Mouse (Mus musculus) CH12.LX (cell line): Measurements from ENCODE around the gene Uqcrh. TPM values are rescaled to one million over a fixed set of nuclear protein-coding genes. Genes with fewer than 3 reads are reported as not detected.

Source experiments
- DNase-seq: peaks from one replicate; pipeline ENCODE4 v3.0.0-alpha.2; 2013; ENCODE audit errors: extremely low read depth
- H3K27ac ChIP-seq: 2 replicates; pipeline ENCODE4 v1.5.1; 2012; ENCODE audit warnings: low read depth, mild to moderate bottlenecking, control low read depth, moderate library complexity; ENCODE audit not compliant: insufficient read depth
- H3K27me3 ChIP-seq: replicated peaks from 2 replicates; pipeline ENCODE3; 2012; ENCODE audit warnings: inconsistent platforms
- H3K36me3 ChIP-seq, 2 experiments: replicated peaks in 1 of 2; 2 replicates each; pipeline versions ENCODE3 to v1.6.1; 2012; ENCODE audit warnings: inconsistent platforms in 1 of 2, low read length in 1 of 2, mild to moderate bottlenecking in 1 of 2, mixed read lengths in 1 of 2, moderate library complexity in 1 of 2; ENCODE audit not compliant: control insufficient read depth in 1 of 2, insufficient read depth in 1 of 2
- H3K4me1 ChIP-seq, 2 experiments: 2 replicates each; pipeline ENCODE4 v1.6.1; 2012; ENCODE audit warnings: inconsistent platforms in 1 of 2, moderate library complexity in 1 of 2; ENCODE audit not compliant: insufficient read depth in 2 of 2, control insufficient read depth in 1 of 2
- H3K4me2 ChIP-seq: 2 replicates; pipeline ENCODE4 v1.6.1; 2012; ENCODE audit warnings: low read depth, mild to moderate bottlenecking, control low read depth; ENCODE audit not compliant: poor library complexity, insufficient read depth, severe bottlenecking
- H3K4me3 ChIP-seq, 3 experiments: fragments of 150-350 bp in 1 of 3; sonication (generic) in 1 of 3; replicated peaks in 1 of 3; 2 replicates each; pipeline versions ENCODE3 to v1.5.1; 2011 to 2012; ENCODE audit warnings: low read depth in 2 of 3, low read length in 2 of 3, mild to moderate bottlenecking in 2 of 3, moderate library complexity in 2 of 3, control low read depth in 1 of 3, improper control_type of control experiment in 1 of 3, inconsistent platforms in 1 of 3, mixed read lengths in 1 of 3; ENCODE audit not compliant: poor library complexity in 1 of 3
- H3K79me2 ChIP-seq: replicated peaks from 2 replicates; pipeline ENCODE4 v1.6.1; 2012; ENCODE audit warnings: mild to moderate bottlenecking, moderate library complexity; ENCODE audit not compliant: control insufficient read depth, poor library complexity, insufficient read depth, severe bottlenecking; ENCODE audit errors: extremely low read depth
- H3K9ac ChIP-seq: 2 replicates; pipeline ENCODE4 v1.6.1; 2012; ENCODE audit warnings: low read depth, mild to moderate bottlenecking, control low read depth, moderate library complexity; ENCODE audit not compliant: insufficient read depth
- H3K9me3 ChIP-seq: replicated peaks from 2 replicates; pipeline ENCODE3; 2012; ENCODE audit warnings: low read length, inconsistent platforms, mixed read lengths
- CTCF ChIP-seq, 2 experiments: IDR thresholded peaks in 1 of 2; conservative IDR thresholded peaks in 1 of 2; 2 replicates each; pipeline ENCODE4 v1.5.1; 2011 to 2012; ENCODE audit warnings: low read depth in 2 of 2, low read length in 2 of 2, improper control_type of control experiment in 1 of 2, inconsistent platforms in 1 of 2, mild to moderate bottlenecking in 1 of 2, moderate library complexity in 1 of 2
- ETS1 ChIP-seq: conservative IDR thresholded peaks from 2 replicates; pipeline ENCODE4 v1.6.1; 2012; ENCODE audit warnings: low read depth, mild to moderate bottlenecking, inconsistent platforms, low read length, improper control_type of control experiment, moderate library complexity
- IRF4 ChIP-seq: IDR thresholded peaks from 2 replicates; pipeline ENCODE4 v1.6.1; 2014; ENCODE audit warnings: low read depth, mild to moderate bottlenecking, inconsistent platforms, low read length, improper control_type of control experiment
- JUND ChIP-seq: conservative IDR thresholded peaks from 2 replicates; pipeline ENCODE4 v1.6.1; 2011; ENCODE audit warnings: low read depth, low read length, improper control_type of control experiment
- MAZ ChIP-seq: IDR thresholded peaks from 2 replicates; pipeline ENCODE4 v1.6.1; 2012; ENCODE audit warnings: low read depth, mild to moderate bottlenecking, inconsistent platforms, low read length, improper control_type of control experiment, moderate library complexity
- MXI1 ChIP-seq: IDR thresholded peaks from 2 replicates; pipeline ENCODE4 v1.6.1; 2011; ENCODE audit warnings: mild to moderate bottlenecking, low read depth, low read length, improper control_type of control experiment
- NELFE ChIP-seq: IDR thresholded peaks from 2 replicates; pipeline ENCODE4 v1.6.1; 2011; ENCODE audit warnings: low read depth, low read length, improper control_type of control experiment
- PAX5 ChIP-seq: IDR thresholded peaks from 2 replicates; pipeline ENCODE4 v1.6.1; 2012; ENCODE audit warnings: low read length, inconsistent platforms, mixed read lengths
- POLR2A ChIP-seq: IDR thresholded peaks from 2 replicates; pipeline ENCODE4 v1.6.1; 2011; ENCODE audit warnings: low read depth, mild to moderate bottlenecking, improper control_type of control experiment, low read length
- POLR2AphosphoS2 ChIP-seq: IDR thresholded peaks from 2 replicates; pipeline ENCODE4 v1.6.1; 2011; ENCODE audit warnings: low read depth, low read length, improper control_type of control experiment
- SIN3A ChIP-seq: IDR thresholded peaks from 2 replicates; pipeline ENCODE4 v1.6.1; 2012; ENCODE audit warnings: low read length, improper control_type of control experiment, inconsistent platforms
- UBTF ChIP-seq: IDR thresholded peaks from 2 replicates; pipeline ENCODE4 v1.6.1; 2012; ENCODE audit warnings: low read depth, mild to moderate bottlenecking, inconsistent platforms, low read length, improper control_type of control experiment, moderate library complexity
- USF2 ChIP-seq: conservative IDR thresholded peaks from 2 replicates; pipeline ENCODE4 v1.6.1; 2011; ENCODE audit warnings: low read depth, low read length, improper control_type of control experiment
- dilution Hi-C: fragments of 300-500 bp; cut with MboI; formaldehyde crosslinking; loops from 2 replicates; pipeline ENCODE4 v1.14.3; 2020; ENCODE audit warnings: low sequenced_read_pairs; ENCODE audit not compliant: extremely low pct_unique_long_range_greater_than_20kb, extremely low pct_ligation_motif_present
- in situ Hi-C: fragments of 300-500 bp; cut with MboI; formaldehyde crosslinking; loops from 3 replicates; pipeline ENCODE4 v1.14.3; 2019; ENCODE audit warnings: low sequenced_read_pairs, low pct_ligation_motif_present, low pct_unique_long_range_greater_than_20kb, mixed read lengths
- polyA plus RNA-seq: library from polyadenylated mRNA; unstranded; fragments of >175 nt; gene quantifications from 2 replicates; pipeline ENCODE4 v1.2.1, GENCODE M21; 2012; ENCODE audit warnings: low read depth; ENCODE audit not compliant: insufficient read length
- total RNA-seq, 2 experiments: library from RNA; depleted of rRNA; stranded (reverse); fragments of 300-350 nt in 1 of 2; fragments of >200 nt in 1 of 2; gene quantifications; 2 replicates each; pipeline ENCODE4 v1.2.3; 2012 to 2014

Gene Uqcrh
- total and polyA plus RNA-seq, 3 experiments = 264 to 717 (median 293) TPM

- TF ChIP-seq MAZ (0 out of 2 replicates have a peak, but pooled peaks have one; percentile 16), JUND (no peak), UBTF (peak; percentile 84), NELFE (peak; percentile 5; the same call in 1 of the 2 replicates)
- Histone ChIP-seq H3K27me3 (no peaks in the 10 kb centered on the region), H3K4me3 (peak overlapping the region; percentile 52 to 94 (median 81)), H3K4me1 (peaks cover 2 to 15% of the 10 kb centered on the region in 2 experiments; a peak in 3 of 4 replicates), H3K27ac (peak overlapping the region; percentile 81), H3K4me2 (peak overlapping the region; percentile 42), H3K79me2 (peaks cover 53% of the 10 kb centered on the region), H3K36me3 (peaks cover 12 to 34% of the 10 kb centered on the region in 2 experiments), H3K9ac (peak overlapping the region; percentile 82), H3K9me3 (no peaks in the 10 kb centered on the region)
- dilution Hi-C loops = no loop called here
- peak; percentile 54 for DNase-seq
- in situ Hi-C loops = no loop called here
These were observed 1.7 kb upstream of the Uqcrh start for GRCm38 (mm10) chr4:116076369-116077231.

DNA sequence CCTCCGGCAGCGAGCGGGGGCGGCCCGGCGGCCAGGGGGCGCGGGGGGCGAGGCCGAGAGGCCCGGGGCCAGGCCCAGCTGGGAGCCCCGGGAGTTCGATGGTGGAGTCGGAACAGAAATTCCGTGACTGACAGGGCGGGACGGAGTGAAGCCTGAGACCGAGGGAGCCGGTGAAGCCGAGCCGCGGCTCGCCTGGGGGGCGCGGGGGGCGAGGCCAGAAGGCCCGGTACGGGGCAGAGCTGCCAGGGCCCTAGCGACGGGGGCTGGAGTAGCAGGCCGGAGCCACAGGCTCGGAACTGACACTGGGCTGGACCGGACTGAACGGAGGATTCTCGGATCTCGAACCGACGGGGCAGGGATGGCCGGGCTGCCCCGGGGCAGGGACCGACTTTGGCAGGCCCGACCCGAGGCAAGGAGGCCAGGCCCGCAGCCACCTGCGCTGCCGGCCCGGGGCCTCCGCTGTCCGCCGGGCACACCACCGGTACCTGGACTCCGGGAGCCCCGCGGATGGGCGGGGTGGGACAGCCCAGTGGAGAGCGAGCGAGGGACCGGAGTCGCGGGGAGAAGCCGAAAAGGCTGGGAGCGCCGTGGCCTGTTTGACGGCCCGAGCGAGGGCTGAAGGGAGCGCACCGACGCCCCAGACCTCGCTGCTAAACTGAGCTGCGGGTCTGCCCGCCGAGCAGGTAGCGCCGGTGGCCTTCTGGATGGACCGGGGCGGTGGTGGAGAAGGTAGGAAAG, 929 bp upstream of the Uqcrh start:
- DNase-seq = peak; percentile 49
- dilution Hi-C loops = no loop called here
- Histone ChIP-seq H3K4me1 (peaks cover 2 to 15% of the 10 kb centered on the region in 2 experiments; a peak in 3 of 4 replicates), H3K79me2 (peaks cover 61% of the 10 kb centered on the region), H3K27ac (peak overlapping the region; percentile 81), H3K27me3 (no peaks in the 10 kb centered on the region), H3K9ac (peak overlapping the region; percentile 82), H3K4me3 (peak overlapping the region; percentile 52 to 94 (median 81)), H3K36me3 (peaks cover 6 to 32% of the 10 kb centered on the region in 2 experiments), H3K4me2 (no peak overlapping the region), H3K9me3 (no peaks in the 10 kb centered on the region)
- in situ Hi-C loops = no loop called here
- no peak for TF ChIP-seq JUND
- TF ChIP-seq POLR2AphosphoS2 = 0 out of 2 replicates have a peak, but pooled peaks have one; percentile 2
- no peak; the same call in 1 of the 2 replicates for TF ChIP-seq IRF4
- TF ChIP-seq CTCF (conservative IDR thresholded peaks at IDR 0.05 in 1 of 2, IDR thresholded peaks at IDR 0.05 in 1 of 2; ENCODE audit: low read depth in 2 of 2, low read length in 2 of 2) = peak in 1 of 2 experiments; percentile 24; a peak in 2 of 4 replicates
- TF ChIP-seq MXI1 = peak; percentile 35; the same call in 1 of the 2 replicates
- no peak for TF ChIP-seq POLR2A
- TF ChIP-seq UBTF = peak; percentile 98; the same call in 1 of the 2 replicates
- TF ChIP-seq PAX5 = no peak
- peak; percentile 67 for TF ChIP-seq SIN3A
- TF ChIP-seq NELFE = no peak
- no peak for TF ChIP-seq USF2
- no peak for TF ChIP-seq ETS1
